ENCODE assay signal across 14 mouse cellular contexts in genomic region chr7:111283411-111283955, GRCm38 (mm10).
DNase-seq lines count a peak whose midpoint lies in the region; ATAC-seq lines count a peak whose summit lies in the region.
"Had no signal": no experiment of that assay in that cellular context is flagged by ENCODE, and none has a peak within 500 bp of the region (broad histone marks: within the 10 kb centered on the region; RNA-seq: fewer than 3 reads in every experiment).

No protein-coding gene starts in this region.

- 0 out of 2 replicates have a peak overlapping the region, but pooled peaks have one; percentile 6 for H3K27ac ChIP-seq in hindbrain, embryonic 10.5 days
- H3K27ac ChIP-seq in hindbrain, embryonic 12.5 days, result no peak overlapping the region; the same call in 1 of the 2 replicates
- H3K27ac ChIP-seq in lung, embryonic 16.5 days (ENCODE audit: low read length), result no peak overlapping the region
- H3K27ac ChIP-seq in neural tube, embryonic 13.5 days (replicated peaks), result 0 out of 2 replicates have a peak overlapping the region, but pooled peaks have one; percentile 24
- H3K27ac ChIP-seq: forebrain, embryonic 10.5 days; intestine, embryonic 15.5 days; macrophage had no signal

- 39% methylated on average over 13 of the region's 13 CpGs for WGBS in hindbrain, embryonic 10.5 days
- WGBS in hindbrain, embryonic 12.5 days, result 31% methylated on average over 12 of the region's 13 CpGs
- 48% methylated on average over 13 of the region's 13 CpGs for WGBS in lung, embryonic 16.5 days
- 33% methylated on average over 13 of the region's 13 CpGs for WGBS in neural tube, embryonic 13.5 days

- peaks cover 5% of the 10 kb centered on the region; the same call in 1 of the 2 replicates for H3K27me3 ChIP-seq in hindbrain, embryonic 10.5 days (ENCODE audit: insufficient read depth, poor library complexity, severe bottlenecking)
- no peaks in the 10 kb centered on the region for H3K27me3 ChIP-seq in hindbrain, embryonic 12.5 days
- H3K27me3 ChIP-seq in lung, embryonic 16.5 days (ENCODE audit: control insufficient read depth, insufficient read depth, low read depth, low read length), result no peaks in the 10 kb centered on the region
- H3K27me3 ChIP-seq in neural tube, embryonic 13.5 days, result no peaks in the 10 kb centered on the region
- H3K27me3 ChIP-seq: intestine, embryonic 15.5 days had no signal

- no peak overlapping the region for H3K4me2 ChIP-seq in hindbrain, embryonic 12.5 days (replicated peaks)
- H3K4me2 ChIP-seq in lung, embryonic 16.5 days (ENCODE audit: low read depth, low read length), result no peak overlapping the region
- no peak overlapping the region for H3K4me2 ChIP-seq in neural tube, embryonic 13.5 days
- H3K4me2 ChIP-seq: intestine, embryonic 15.5 days had no signal

- no peak overlapping the region for H3K9ac ChIP-seq in hindbrain, embryonic 12.5 days
- H3K9ac ChIP-seq in lung, embryonic 16.5 days (ENCODE audit: low read length), result no peak overlapping the region
- H3K9ac ChIP-seq in neural tube, embryonic 13.5 days, result no peak overlapping the region
- H3K9ac ChIP-seq: intestine, embryonic 15.5 days had no signal

- peak; percentile 33 for DNase-seq in hindbrain, embryonic 10.5 days (ENCODE audit: low spot score)
- DNase-seq in lung, adult 18-20 months, result no peak
- DNase-seq in adrenal gland, postnatal 25 days, result peak; percentile 19
- DNase-seq in frontal cortex, postnatal 10 days (ENCODE audit: low spot score in 2 of 2), result no peak
- DNase-seq: cerebellum, adult 11-12 months; liver; right cerebral cortex, postnatal 25 days; thymus, adult 18-20 months had no signal

- no peaks in the 10 kb centered on the region for H3K36me3 ChIP-seq in hindbrain, embryonic 10.5 days
- no peaks in the 10 kb centered on the region for H3K36me3 ChIP-seq in hindbrain, embryonic 12.5 days
- no peaks in the 10 kb centered on the region for H3K36me3 ChIP-seq in lung, embryonic 16.5 days (ENCODE audit: control insufficient read depth, insufficient read depth, low read length)
- H3K36me3 ChIP-seq in neural tube, embryonic 13.5 days, result no peaks in the 10 kb centered on the region
- H3K36me3 ChIP-seq: forebrain, embryonic 10.5 days; intestine, embryonic 15.5 days had no signal

- no peak for ATAC-seq in hindbrain, embryonic 12.5 days (ENCODE audit: low FRiP score)
- peak; percentile 20; the same call in 1 of the 2 replicates for ATAC-seq in lung, embryonic 16.5 days (ENCODE audit: low read depth)
- ATAC-seq in neural tube, embryonic 13.5 days (ENCODE audit: low read depth), result no peak; the same call in 1 of the 2 replicates
- ATAC-seq: intestine, embryonic 15.5 days had no signal

- H3K4me1 ChIP-seq in hindbrain, embryonic 10.5 days (replicated peaks), result peaks cover 25% of the 10 kb centered on the region
- peaks cover 20% of the 10 kb centered on the region for H3K4me1 ChIP-seq in hindbrain, embryonic 12.5 days
- H3K4me1 ChIP-seq in lung, embryonic 16.5 days (replicated peaks; ENCODE audit: control insufficient read depth, insufficient read depth, low read length), result no peaks in the 10 kb centered on the region
- peaks cover 17% of the 10 kb centered on the region for H3K4me1 ChIP-seq in neural tube, embryonic 13.5 days (replicated peaks)
- H3K4me1 ChIP-seq: intestine, embryonic 15.5 days had no signal

- no peaks in the 10 kb centered on the region for H3K9me3 ChIP-seq in hindbrain, embryonic 10.5 days
- H3K9me3 ChIP-seq in hindbrain, embryonic 12.5 days (replicated peaks), result no peaks in the 10 kb centered on the region
- no peaks in the 10 kb centered on the region for H3K9me3 ChIP-seq in lung, embryonic 16.5 days (ENCODE audit: control insufficient read depth, low read length)
- no peaks in the 10 kb centered on the region for H3K9me3 ChIP-seq in neural tube, embryonic 13.5 days
- H3K9me3 ChIP-seq: forebrain, embryonic 10.5 days; intestine, embryonic 15.5 days had no signal

- no peak overlapping the region for H3K4me3 ChIP-seq in hindbrain, embryonic 10.5 days
- H3K4me3 ChIP-seq in hindbrain, embryonic 12.5 days, result no peak overlapping the region
- H3K4me3 ChIP-seq in lung, embryonic 16.5 days (ENCODE audit: low read length), result no peak overlapping the region
- H3K4me3 ChIP-seq in neural tube, embryonic 13.5 days, result no peak overlapping the region
- H3K4me3 ChIP-seq: forebrain, embryonic 10.5 days; intestine, embryonic 15.5 days had no signal

Comparison
In these comparisons a context has a peak if more than half of its experiments do, and no peak if none do; other contexts are left out.
1. H3K27ac ChIP-seq: peak in hindbrain, embryonic 10.5 days (single experiment) and neural tube, embryonic 13.5 days (single experiment); none in hindbrain, embryonic 12.5 days (single experiment) and lung, embryonic 16.5 days (single experiment).
2. DNase-seq: peak in hindbrain, embryonic 10.5 days (single experiment) and adrenal gland, postnatal 25 days (single experiment); none in lung, adult 18-20 months (0 of 2) and frontal cortex, postnatal 10 days (0 of 2).